Mouse (Mus musculus): ENCODE measurements around the gene Bach2. TPM values are rescaled to one million over a fixed set of nuclear protein-coding genes. Genes with fewer than 3 reads are reported as not detected.

Bach2 gene
- total RNA-seq, 2 experiments from 2014 or later = 10.4 to 14.4 TPM

DNA sequence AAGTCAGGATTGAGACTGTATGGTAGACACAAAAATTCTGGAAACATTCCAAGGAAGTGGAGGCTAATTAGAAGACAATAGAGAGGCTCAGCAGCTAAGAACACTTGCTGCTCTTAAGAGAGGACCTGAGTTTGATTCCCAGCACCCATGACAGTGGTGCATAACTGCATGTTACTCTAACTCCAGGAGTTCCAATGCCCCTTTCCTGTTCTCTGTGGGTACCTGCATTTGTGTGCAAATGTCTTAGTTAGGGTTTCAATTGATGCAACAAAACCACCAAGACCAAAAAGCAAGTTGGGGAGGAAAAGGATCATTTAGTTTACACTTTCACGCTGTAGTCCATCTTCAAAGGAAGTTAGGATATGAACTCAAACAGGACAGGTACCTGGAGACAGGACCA, 250.6 kb downstream of the Bach2 start:
- no peak for DNase-seq (ENCODE audit: low spot score in 2 of 2)

DNA sequence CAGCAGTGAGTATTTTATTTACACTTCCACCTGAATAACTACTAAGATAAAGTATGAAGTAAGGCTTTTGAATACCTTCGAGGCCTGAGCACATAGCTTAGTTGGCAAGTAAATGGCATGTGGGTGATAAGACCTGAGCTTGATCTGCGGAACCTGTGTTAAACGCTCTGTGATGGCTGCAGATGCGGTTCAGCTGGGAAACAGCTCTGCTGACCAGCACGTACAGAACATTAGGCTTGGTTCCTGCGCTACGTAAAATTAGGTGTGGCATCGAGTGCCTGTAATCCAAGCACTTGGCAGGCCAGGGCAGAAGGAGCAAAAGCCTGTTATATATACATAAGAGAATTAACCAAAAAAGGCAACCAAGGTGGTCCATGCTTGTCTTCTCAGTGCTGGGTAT, 252.6 kb downstream of the Bach2 start:
- intact Hi-C loops (cut with DNase I) = no loop called here
- no peak for DNase-seq (ENCODE audit: low spot score in 2 of 2)

More for the DNA sequence above, 250.6 kb downstream of the Bach2 start:
- intact Hi-C loops (cut with DNase I) = no loop called here

DNA sequence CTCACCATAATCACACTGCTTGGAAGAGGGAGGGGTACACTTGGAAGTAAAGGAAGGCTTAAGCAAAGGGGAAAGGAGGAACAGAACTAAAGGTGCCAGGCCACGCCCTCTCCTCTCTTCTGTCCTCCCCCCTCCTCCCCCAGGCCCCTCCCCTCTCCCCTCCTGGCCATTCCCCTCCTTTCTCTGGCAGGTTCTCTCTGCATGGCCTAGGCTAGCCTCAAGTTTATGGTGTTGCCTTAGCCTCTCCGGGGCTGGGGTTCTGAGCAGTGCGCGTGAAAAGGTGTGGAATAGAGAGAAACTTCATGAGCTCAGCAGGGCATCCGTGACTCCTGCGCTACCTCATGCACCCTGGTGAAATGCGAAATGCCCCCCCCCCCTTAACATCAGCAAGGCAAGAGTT, 254.2 kb downstream of the Bach2 start:
- DNase-seq (ENCODE audit: low spot score in 2 of 2) = no peak
- intact Hi-C loops (cut with DNase I) = no loop called here

DNA sequence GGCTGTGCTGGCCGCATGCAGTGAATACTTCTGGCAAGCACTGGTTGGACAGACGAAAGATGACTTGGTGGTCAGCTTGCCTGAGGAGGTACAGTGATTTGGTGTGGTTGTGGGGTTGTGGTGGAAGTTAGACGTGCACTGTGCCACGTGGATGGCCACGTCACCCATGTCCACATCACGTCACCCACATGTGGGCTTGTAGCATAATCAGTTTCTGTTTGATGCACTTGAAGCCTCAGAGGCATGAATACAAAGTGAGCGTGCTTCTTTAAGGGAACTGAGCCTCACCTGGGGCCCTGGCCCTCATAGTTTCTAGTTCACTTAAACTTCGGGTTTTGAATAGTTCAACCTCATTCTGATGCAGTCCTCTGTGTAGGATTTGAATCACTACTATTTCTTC, 263.2 kb downstream of the Bach2 start:
- DNase-seq (ENCODE audit: low spot score in 2 of 2) = no peak
- intact Hi-C loops (cut with DNase I) = no loop called here

DNA sequence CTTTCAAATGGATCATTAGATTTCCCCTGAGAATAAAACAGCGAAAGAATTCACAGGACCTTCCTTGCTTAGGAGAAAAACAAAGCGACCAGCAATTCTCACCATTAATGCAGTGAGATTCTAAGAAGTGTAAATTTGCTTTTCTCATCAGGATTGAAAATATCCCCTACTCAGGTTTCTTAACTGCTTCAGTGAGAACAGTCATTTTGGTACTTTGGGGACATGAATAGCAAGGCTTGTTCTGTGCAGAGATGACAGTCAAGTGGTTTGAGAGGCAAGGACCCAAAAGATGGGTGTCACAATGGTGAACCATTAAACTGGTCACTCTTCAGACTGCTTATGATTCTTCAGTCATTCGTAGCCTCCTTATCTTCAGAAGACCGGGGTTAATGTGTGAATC, 263.6 kb downstream of the Bach2 start:
- intact Hi-C loops (cut with DNase I) = no loop called here
- DNase-seq (ENCODE audit: low spot score in 2 of 2) = no peak

DNA sequence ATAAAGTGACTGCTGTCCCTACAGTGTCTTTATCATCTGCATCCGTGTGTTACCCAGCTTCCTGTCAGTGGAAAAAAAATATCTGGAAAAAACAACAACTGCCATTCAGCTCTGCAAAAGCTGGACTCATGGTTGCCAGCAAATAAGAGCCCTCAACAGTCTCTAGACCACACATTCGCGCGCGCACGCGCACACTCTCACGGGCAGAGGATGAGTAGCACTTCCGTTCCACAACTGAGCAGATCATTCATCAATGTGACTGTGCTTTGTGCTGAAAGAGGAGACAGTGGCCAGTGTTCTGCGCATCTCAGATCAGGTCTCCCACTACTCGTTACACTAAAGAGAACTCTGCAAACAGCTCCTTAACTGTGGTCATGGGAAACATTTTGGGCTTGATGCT, 265.6 kb downstream of the Bach2 start:
- intact Hi-C loops (cut with DNase I) = no loop called here
- no peak for DNase-seq (ENCODE audit: low spot score in 2 of 2)

DNA sequence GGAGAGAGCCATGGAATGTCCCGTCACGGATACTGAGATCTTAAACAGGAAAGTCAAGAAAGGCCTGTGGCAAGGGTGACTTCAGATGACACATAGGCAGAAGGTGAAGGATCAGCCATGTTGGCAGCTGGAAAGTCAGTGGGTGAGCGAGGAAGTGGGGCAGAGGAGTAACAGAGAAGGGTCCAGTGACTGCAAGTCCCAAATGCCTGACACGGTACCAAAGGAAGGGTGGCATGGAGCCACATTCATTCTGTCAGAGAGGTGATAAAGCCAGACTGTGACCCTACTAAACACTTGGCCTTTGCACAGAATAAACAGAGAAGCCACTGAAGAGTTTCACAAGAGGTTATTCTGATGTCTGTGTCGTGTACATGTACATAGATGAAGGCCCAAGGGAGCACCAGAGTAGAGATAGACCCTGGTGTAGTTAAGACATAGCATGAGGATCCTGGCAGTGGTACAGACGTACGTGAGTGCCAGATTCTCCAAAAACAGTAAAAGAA, 267.8 kb downstream of the Bach2 start:
- no peak for DNase-seq (ENCODE audit: low spot score in 2 of 2)
- intact Hi-C loops (cut with DNase I) = loop anchor here (5.0 kb wide), 1 partner anchor 74 kb away; no protein-coding TSS in a partner anchor

DNA sequence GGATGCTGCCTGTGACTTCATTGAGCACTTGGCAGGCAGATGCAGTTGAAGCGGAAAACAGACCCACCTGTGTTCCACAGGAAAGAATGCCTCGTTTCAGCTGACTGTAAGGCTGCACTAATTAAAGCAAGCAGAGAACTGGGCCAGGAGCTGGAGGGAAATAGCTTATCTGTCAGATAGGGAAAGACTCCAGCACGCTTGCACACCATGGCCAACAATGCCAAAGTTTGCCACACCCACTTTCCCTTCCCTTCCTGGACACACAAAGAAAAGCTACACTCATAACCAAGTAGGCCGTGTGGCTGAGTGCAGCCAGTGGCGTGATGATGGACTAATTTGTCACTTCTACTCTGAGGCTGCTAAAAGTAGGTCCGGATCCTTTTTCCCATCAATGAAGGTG, 268.4 kb downstream of the Bach2 start:
- peak in 1 of 2 experiments; percentile 71 for DNase-seq (ENCODE audit: low spot score in 2 of 2)
- intact Hi-C loops (cut with DNase I) = loop anchor here (5.0 kb wide), 1 partner anchor 75 kb away; no protein-coding TSS in a partner anchor

DNA sequence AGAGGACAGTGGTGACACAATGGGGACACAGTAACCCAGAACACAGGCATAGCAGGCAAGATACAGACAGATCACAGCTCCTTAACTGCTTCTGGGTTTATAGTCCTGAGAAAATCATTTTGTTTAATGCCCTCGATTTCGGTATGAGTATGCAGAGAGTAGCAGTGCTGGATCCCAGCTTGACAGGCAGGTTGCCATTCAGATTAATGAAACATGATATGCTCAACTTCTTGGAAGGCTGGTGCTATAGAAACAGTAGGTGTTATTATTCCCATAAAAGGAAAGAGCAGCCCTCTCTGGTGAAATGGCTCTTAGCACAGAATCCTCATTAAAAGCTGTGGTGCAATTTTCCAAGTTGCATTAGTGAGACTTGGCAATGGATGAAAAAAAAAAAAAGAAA, 270.0 kb downstream of the Bach2 start:
- intact Hi-C loops (cut with DNase I) = loop anchor here (5.0 kb wide), 1 partner anchor 76 kb away; no protein-coding TSS in a partner anchor
- DNase-seq (ENCODE audit: low spot score in 2 of 2) = peak in 1 of 2 experiments; percentile 30

DNA sequence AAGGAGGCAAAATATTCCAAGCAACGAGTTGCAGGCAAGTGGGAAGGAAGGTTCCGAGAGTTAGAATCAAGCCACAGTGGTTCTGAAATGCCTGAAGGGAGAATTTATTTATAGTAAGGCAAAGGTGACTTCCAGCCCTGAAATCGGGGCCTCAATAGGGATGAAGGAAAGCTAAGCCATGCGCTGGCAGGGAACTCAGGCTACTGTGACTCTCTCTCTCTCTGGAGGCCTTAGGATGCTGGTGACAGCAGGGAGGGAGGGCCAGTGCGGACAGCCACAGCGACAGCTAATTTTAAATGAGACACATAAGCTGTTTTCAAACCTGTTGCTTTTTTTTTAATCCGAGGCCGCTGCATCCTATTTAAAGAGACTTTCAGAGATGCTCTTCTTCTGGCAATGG, 270.4 kb downstream of the Bach2 start:
- intact Hi-C loops (cut with DNase I) = loop anchor here (5.0 kb wide), 1 partner anchor 77 kb away; no protein-coding TSS in a partner anchor
- DNase-seq (ENCODE audit: low spot score in 2 of 2) = peak in 1 of 2 experiments; percentile 45

DNA sequence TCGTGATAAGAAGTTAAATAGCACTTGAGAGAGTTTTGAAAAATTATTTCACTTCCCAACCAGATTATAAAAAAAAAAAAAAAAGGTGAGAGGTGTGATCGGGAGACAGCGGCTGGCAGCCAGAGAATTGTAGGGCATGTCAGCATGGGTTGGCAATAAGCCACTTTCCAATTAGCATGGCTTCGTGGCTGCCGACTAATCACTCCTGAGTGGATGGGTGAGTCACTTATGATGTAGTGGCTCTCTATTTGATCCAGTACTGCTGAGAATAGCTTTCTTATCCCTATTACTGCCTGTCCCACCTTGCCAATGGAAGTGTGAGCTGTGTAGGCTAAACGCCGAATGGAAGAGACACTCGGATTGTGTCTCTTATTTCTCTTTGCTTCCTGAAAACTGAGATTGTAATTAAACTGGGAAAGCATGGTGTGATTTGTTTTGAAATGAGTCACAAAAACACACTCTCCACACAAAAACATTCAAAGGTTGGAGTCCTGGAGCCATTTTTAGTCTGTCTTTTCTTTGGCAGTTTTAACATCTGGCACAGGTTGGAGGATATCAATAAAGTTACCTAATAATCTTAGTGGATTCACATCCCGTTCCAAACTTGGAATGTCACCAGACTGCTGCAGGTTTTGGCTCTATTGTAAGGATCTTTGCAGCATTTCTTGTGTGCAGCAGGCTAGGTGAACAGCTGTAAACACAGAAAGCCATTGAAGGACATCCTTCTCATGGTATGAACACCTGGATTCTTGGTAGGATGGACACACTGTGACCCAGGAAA, 271.4 kb downstream of the Bach2 start:
- intact Hi-C loops (cut with DNase I) = loop anchor here (5.0 kb wide), 1 partner anchor 78 kb away; no protein-coding TSS in a partner anchor
- no peak for DNase-seq (ENCODE audit: low spot score in 2 of 2)

DNA sequence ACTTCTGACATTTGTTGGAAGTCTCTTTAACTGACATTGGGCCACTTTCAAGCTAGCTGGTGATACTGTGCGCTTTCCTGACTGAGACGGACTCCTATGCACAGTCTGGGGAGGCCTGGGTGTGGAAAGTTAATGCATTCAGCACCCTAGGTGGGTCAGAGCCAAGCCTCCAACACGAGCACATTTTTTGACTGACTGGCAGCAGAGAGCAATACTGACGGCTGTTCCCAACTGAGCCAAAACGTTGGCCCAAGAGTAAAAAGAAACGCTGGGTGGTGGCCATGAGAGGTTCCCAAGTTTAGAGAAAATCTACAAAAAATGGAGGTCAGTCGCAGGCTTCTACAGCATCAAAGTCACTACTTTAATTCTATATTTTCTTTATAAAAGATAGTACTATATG, 272.3 kb downstream of the Bach2 start:
- no peak for DNase-seq (ENCODE audit: low spot score in 2 of 2)
- intact Hi-C loops (cut with DNase I) = no loop called here

DNA sequence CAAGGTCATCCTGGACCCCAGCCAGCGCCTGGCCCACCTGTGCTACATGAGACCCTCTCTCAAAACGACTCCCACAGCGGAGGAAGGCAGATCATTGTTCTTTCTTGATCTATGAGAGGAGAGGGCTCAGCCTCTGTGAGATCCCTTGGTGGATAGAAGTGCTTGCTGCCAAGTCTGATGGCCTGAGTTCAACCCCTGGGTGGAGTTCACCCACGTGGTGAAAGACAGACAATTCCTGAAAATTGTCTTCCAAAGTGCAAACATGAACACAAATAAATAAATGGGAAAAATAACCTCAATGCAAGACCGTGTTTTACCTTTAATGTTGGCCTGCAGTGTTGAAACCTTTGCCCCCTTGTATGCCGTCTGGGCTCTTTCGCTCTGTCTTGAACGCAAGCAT, 277.5 kb downstream of the Bach2 start:
- DNase-seq (ENCODE audit: low spot score in 2 of 2) = no peak
- intact Hi-C loops (cut with DNase I) = no loop called here

DNA sequence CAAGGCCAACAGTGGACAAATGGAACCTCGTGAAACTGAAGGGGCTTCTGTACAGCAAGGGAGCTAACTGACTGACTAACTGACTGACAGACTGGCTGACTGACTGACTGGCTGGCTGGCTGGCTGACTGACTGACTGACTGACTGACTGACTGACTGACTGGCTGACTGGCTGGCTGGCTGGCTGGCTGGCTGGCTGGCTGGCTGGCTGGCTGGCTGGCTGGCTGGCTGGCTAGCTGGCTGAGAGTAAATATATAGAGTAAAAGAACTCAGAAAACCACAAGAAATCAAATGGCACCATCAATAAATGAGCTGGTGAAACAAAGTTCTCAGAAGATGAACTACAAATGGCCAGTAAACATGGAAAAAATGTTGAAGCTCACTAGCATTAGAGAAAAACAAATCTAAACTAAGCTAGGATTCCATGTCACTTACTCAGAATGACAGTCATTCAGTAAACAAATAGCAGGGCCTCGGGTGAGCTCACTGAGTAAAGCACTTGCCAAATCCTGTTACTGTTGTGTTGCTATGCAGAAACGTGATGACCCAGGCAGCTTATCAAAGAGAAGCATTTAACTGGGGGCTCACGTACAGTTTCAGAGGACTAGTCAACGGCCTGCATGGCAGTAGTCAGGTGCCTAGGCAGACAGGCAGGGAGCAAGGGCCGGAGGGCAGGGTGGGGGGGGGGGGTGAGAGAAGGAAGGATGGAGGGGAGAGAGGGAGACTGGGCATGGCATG, 280.4 kb downstream of the Bach2 start:
- DNase-seq (ENCODE audit: low spot score in 2 of 2) = no peak
- intact Hi-C loops (cut with DNase I) = no loop called here

DNA sequence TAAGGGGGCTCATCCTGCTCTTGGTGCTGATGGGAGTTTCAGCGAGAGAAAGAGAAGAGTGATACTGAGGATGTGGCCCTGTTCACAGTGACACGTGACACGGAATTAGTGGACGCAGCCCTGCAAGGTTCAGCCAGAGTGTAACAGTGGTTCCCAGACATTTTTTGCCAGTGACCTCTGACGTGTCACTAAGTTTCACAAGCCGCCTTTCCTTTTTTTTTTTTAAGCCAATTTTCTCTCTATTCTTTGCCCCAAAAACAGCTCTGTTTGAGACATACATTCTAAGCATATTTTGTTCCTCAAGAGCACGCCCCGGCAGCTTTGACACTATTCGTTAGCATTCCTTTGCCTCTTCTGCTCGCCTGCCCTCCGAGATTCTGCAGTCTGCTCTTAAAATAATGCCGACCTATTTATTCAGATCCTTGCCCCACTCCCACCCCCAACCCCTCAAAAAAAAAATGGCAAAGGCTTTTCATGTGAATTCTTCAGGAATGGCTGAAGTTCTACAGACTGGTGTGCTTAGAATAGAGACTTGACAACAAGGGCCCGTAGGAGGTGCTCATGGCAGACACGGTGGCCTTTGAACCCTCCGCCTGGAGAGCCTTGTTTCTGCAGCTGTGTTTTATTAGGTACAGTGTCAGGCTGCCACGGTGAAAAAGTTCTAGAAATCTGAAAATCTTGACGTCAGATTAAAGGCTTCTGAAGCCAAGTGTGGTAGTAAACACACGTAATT, 282.2 kb downstream of the Bach2 start:
- DNase-seq (ENCODE audit: low spot score in 2 of 2) = no peak
- intact Hi-C loops (cut with DNase I) = no loop called here

DNA sequence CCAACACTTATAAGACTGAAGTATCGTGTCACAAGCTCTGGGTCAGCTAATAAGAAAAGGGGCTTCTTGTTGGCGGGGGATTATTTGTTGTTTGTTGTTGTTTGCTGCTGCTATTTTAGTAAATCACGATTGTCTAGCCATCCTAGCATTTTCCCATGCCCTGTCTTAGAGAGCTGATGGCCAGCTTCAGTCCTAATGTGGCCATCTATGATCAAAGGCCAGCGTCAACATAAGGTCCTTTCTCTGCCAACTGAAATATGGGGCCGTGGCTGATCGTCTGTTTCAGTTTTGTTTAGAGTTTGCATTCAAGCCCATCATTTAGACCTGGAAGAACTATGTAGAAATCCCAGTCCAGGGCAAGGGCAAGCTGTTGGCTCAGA, 282.7 kb downstream of the Bach2 start:
- intact Hi-C loops (cut with DNase I) = no loop called here
- no peak for DNase-seq (ENCODE audit: low spot score in 2 of 2)

DNA sequence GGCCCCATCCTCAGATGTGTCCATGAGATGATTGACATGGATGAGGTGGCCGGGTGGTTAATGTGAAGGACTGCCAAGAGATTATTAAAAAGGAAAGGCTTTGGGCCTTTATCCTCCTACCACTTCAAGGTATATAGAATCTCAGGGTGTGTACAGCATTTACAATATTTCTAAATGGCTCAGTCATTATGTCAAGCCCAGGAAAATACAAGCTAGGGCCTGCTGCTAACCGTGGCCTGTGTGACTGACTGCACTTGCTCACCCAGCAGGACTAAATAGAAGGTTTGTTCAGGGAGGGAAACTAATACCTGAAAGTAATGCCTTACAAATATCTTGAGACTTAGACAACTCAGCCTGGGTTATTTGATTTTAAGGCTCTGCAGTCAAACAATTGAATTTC, 283.4 kb downstream of the Bach2 start:
- no peak for DNase-seq (ENCODE audit: low spot score in 2 of 2)
- intact Hi-C loops (cut with DNase I) = no loop called here

DNA sequence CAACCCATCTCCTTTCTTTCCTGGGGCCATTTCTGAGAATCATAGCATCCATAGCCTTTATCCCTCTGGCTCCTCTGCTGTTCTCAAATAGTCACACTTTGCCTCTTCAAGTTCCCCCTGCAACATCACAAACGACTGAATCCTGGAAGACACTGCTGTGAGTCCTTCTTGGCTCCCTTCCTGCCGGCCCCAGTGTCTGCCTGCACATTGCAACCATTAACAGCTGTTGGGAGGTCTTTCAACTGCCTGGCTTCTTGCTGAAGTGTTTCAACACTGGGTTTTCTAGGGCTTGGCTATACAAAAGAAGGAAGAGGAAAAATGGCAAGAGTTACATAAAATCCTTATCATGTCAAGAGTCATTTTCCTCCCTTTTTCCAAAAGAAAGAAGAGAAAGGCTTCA, 285.7 kb downstream of the Bach2 start:
- no peak for DNase-seq (ENCODE audit: low spot score in 2 of 2)
- intact Hi-C loops (cut with DNase I) = no loop called here

DNA sequence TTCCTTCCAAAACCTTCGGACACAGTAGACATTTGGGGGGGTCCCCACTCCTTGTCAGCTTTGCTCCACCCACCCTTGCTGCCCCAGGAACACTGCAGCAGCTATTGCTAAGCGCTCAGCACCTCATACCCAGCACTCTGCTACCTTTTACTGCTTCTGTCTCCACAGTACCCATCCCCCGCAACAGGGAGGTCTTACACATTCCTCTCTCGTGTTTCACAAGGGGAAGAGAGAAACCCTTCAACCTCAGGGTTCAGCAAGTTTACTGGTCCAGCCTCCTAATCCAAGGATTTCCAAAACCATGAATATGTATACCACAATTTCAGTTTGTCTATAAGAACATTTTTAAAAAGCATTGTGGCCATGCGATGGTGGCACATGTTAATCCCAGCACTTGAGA, 286.4 kb downstream of the Bach2 start:
- intact Hi-C loops (cut with DNase I) = no loop called here
- DNase-seq (ENCODE audit: low spot score in 2 of 2) = no peak

DNA sequence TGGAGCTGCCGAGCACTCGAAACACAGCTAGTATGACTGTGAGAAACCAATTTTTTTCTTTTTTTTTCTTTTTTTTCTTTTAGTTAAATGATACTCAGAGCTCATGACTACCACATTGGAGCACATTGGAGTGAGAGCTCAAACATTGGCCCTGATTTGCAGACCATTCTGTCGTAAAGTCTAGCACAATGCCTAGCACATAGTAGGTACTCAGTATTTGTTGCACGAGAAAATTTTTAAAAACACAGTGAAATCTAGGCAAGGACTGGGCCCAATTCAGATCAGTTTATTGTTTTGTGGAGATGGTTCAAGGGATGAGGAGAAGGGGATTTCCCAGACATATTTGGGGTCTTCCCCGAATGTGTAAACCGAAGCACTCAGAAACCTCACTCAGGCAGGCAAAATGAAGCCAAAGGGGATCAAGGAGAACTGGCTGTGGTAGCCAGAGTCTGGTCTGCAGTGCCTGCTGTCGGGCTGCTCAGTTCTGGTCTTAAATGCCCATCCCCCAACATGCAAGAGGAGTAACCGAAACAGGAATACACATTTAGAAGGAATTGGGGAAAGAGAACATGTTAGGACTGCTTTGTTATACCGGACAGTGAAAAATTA, 287.7 kb downstream of the Bach2 start:
- intact Hi-C loops (cut with DNase I) = no loop called here
- DNase-seq (ENCODE audit: low spot score in 2 of 2) = no peak

All from left cerebral cortex, postnatal 25 days (tissue).